Mouse (Mus musculus) cortical plate, adult 2 months (tissue): Measurements from ENCODE around the gene Rmi1. TPM values are rescaled to one million over a fixed set of nuclear protein-coding genes. Genes with fewer than 3 reads are reported as not detected.
"Not testable (repeated sequence)": the region's sequence is repeated elsewhere in the genome, so short reads cannot be mapped to it uniquely, and the experiment has no call there.

ENCODE experiments used
- H3K27ac ChIP-seq: fragments of 200-500 bp; 2 replicates; pipeline ENCODE4 v1.5.1; 2012; ENCODE audit warnings: low read length, control low read depth, inconsistent platforms; ENCODE audit not compliant: insufficient read depth
- H3K4me1 ChIP-seq: fragments of 200-500 bp; 2 replicates; pipeline ENCODE4 v1.6.1; 2011; ENCODE audit warnings: low read length; ENCODE audit not compliant: control insufficient read depth, insufficient read depth
- H3K4me3 ChIP-seq: fragments of 200-500 bp; 2 replicates; pipeline ENCODE4 v1.5.1; 2011; ENCODE audit warnings: mild to moderate bottlenecking, low read length, control low read depth; ENCODE audit not compliant: insufficient read depth
- CTCF ChIP-seq: fragments of 200-500 bp; IDR thresholded peaks from 2 replicates; pipeline ENCODE4 v1.5.1; 2011; ENCODE audit warnings: mild to moderate bottlenecking, control low read depth, low read length; ENCODE audit not compliant: insufficient read depth; ENCODE audit errors: extremely low read depth
- POLR2A ChIP-seq: fragments of 200-500 bp; IDR thresholded peaks from 2 replicates; pipeline ENCODE4 v1.6.1; 2011; ENCODE audit warnings: mild to moderate bottlenecking, low read length, control low read depth; ENCODE audit not compliant: insufficient read depth; ENCODE audit errors: extremely low read depth
- polyA plus RNA-seq: library from polyadenylated mRNA; depleted of rRNA; stranded (reverse); fragments of >200 nt; gene quantifications from 2 replicates; pipeline ENCODE4 v1.2.3, GENCODE M21; 2012

Rmi1 gene
- polyA plus RNA-seq, 1 experiment, result 12.2 TPM

DNA sequence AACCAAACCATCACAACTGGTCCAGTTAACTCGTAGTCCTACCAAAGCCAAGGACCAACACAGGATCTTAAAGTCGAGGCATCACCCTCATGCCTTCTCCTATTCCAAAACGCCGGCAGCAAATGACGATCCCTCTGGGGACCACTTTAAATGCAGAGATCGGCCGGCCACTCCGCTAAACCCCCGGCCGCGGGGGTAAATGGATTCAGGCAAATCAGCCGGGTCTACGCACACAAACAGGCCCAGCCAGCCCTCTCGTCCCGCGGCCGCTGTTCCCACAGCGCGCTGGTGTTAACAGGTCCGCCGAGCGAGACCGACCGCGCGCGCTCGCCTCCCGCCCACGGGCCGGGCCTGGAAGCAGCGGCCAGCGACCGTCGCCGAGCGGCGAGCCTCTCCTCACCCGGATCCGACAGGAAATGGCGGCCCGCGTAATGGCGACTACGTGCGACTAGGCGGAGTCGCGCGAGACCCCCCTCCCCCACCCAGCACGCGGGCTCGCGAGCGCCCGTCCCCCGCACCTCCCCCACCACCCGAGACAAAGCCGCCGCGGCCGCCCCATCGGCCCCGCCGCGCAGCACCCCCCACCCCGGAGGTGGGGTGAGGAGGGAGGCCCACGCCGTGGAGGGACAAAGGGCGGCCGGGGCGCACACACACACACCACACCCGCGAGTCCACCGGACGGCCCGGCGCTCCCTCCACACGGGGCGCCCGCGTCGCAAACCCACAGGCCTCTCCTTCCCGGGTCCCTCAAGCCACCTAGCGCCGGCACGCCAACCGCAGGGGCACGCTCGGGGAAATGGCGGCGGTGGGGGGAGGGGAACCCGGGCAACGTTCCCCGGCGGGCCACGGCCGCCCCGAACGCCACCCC, 679 bp upstream of the Rmi1 start:
- peak overlapping the region; percentile 86 for H3K4me3 ChIP-seq
- TF ChIP-seq CTCF (no peak), POLR2A (0 out of 2 replicates have a peak, but pooled peaks have one; percentile 24)
- no peaks in the 10 kb centered on the region; the same call in 1 of the 2 replicates for H3K4me1 ChIP-seq
- peak overlapping the region; percentile 100 for H3K27ac ChIP-seq

DNA sequence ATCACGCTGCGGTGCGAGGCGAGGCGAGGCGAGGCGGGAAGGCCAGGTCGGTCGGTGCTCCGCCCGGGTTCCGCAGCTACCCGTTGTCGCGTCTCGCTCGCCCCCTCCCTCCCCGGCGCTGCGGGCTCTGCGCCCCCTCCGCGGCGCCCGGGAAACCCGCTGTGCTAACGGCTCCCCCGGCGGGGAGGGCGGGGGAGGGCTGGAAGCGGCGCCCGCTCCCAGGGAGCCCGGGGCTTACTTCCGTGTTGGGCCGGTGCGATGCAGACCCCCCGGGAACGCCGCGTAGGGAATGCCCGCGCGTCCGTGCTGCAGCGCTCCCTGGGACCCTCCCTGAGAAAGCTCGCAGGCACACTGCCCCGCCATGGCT, 679 bp downstream of the Rmi1 start:
- Histone ChIP-seq H3K4me1 (no peaks in the 10 kb centered on the region; the same call in 1 of the 2 replicates), H3K27ac (peak overlapping the region; percentile 88), H3K4me3 (peak overlapping the region; percentile 86)
- TF ChIP-seq POLR2A, result no peak
- TF ChIP-seq CTCF, result no peak

DNA sequence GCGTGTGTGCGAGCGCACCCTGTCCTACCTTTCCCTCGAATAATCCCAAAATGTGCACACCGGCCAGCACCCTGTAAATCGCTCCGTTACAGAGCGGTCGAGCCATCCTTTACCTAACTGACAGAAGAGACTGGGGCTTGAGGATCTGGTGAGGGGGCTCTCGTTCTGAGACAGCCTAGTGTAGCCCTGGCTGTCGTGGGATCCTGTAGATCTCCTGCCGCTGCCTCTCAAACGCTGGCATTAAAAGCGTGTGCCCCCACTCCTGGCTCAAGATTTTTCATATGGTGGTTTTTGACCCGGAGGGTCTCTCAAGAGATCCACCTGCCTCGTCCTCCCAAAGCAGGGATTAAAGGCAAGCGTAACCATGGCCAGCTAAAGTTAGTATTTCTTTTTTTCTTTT, 1.2 kb downstream of the Rmi1 start, which contains the start of gene Hnrnpk:
TSS of gene Hnrnpk (minus strand) at position 101 of the 400 bp plus-strand sequence.
- Histone ChIP-seq H3K4me3 (peak within 1 kb of the TSS; percentile 86), H3K27ac (peak within 1 kb of the TSS; percentile 100)
- not testable (repeated sequence) for H3K4me1 ChIP-seq

DNA sequence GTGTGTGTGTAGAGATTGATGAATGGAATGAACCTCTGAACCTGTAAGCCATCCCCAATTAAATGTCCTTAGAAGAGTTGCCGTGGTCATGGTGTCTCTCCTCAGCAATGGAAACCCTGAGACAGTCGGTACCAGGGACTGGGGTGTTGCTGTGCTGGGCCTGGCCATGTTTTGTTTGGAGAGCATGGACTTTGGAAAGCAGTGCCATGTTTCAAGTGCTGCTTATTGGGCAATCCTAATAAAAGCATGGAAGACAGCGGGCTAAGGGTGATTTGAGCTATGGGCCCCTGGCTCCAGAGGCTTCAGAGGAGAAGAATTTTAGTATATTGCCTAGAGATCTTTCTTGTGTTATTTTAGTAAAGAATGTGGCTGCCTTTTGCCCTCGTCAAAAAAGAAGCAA, 9.0 kb downstream of the Rmi1 start:
- TF ChIP-seq POLR2A, result no peak
- TF ChIP-seq CTCF, result no peak
- H3K4me1 ChIP-seq, result no peaks in the 10 kb centered on the region
- no peak overlapping the region for H3K4me3 ChIP-seq
- no peak overlapping the region for H3K27ac ChIP-seq

DNA sequence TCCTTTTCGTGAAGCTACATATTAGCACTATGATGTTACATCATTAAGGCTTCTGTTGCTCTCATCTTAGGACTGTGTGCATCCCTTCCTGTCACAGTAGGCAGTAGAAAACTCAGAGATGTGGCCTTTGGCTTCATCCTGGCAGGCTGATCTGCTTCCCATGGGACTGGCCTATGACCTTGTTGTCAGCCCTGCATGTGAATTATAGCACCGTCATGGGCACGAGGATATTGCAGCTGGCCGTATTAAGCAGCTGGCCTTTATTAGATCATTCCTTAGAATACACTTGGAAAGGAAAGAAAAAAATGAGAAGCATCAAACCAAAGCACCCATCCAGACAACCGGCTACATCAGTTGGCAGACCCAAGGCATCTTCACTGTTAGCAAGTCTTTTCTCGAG, 13.3 kb downstream of the Rmi1 start:
- H3K4me3 ChIP-seq, result no peak overlapping the region
- no peak overlapping the region for H3K27ac ChIP-seq
- no peaks in the 10 kb centered on the region for H3K4me1 ChIP-seq
- TF ChIP-seq CTCF, result no peak
- no peak for TF ChIP-seq POLR2A

DNA sequence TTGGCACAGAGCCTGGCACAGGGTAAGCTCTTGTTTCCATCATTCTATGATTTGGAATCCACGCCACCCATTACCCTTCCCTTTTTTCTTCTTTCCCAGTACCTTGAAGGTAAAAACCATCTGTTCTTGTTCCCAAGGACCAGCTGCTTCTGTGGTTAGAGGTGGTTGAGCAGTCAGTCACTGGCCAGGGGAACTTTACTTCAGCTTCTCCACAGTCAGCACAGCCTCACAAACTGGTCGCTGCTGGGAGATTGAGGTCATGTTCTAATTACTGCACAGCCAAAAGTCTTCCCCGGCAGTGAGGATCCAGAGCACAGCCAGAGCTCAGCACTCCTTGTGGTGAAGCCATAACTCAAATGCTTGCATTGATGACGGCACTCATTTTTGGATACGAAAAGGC, 13.8 kb downstream of the Rmi1 start:
- TF ChIP-seq POLR2A, result no peak
- no peak for TF ChIP-seq CTCF

DNA sequence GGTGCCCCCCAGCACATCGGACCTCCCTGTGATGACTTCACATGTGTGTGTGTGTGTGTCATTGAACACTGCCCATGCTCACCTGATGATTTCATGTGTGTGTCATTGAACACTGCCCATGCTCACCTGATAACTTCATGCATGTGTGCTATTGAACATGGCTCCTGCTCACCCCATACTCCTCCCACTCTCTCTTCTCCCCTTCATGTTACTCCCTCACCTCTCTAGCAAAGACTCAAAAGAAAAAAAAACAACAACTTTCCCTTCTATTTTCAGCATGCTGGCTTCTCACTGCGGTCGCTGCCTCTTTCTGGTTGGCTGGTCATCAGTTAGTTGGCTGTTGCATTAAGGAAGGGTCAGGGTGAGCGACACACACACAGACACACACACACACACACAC, 16.6 kb downstream of the Rmi1 start:
- no peak overlapping the region for H3K4me3 ChIP-seq
- TF ChIP-seq CTCF (no peak), POLR2A (no peak)

More for the DNA sequence above, 13.8 kb downstream of the Rmi1 start:
- Histone ChIP-seq H3K27ac (no peak overlapping the region), H3K4me3 (no peak overlapping the region), H3K4me1 (no peaks in the 10 kb centered on the region)

DNA sequence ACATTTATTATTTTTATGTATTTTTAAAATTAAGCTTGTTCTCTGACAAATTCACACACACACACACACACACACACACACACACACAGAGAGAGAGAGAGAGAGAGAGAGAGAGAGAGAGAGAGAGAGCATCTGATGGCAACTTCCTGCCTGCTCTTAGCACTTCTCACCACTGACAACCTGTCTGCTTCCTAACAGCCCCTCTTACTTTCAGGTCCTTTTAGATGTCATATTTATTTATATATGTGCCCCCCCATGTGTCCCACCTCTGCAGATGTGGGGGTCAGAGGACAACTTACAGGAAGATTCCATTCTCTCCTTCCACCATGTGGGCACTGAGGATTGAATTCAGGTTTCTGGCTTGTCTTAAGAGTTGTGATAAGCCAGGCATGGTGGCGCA, 17.2 kb downstream of the Rmi1 start:
- H3K4me3 ChIP-seq, result no peak overlapping the region
- TF ChIP-seq POLR2A (no peak), CTCF (no peak)
- no peak overlapping the region for H3K27ac ChIP-seq
- H3K4me1 ChIP-seq, result no peaks in the 10 kb centered on the region

More for the DNA sequence above, 16.6 kb downstream of the Rmi1 start:
- H3K27ac ChIP-seq, result no peak overlapping the region
- no peaks in the 10 kb centered on the region for H3K4me1 ChIP-seq

DNA sequence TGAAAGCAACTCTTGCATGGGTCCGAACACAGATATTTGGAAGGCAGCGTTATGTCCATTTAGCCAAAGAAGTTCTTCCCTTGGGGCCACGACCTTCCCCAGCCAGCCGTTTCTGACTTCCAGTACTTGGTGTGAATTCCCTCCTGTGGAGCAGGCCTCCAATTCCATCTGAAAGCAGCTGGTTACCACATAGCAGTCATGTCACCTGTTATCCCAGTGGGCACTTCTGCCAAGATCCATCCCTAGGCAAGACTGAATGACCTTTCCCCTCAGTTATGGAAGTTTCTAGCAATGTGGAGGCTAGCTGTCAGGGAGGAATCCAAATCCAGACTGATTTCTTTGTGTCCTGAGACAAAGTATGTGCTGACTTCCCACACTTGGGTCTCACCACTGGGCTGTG, 19.0 kb downstream of the Rmi1 start:
- Histone ChIP-seq H3K27ac (no peak overlapping the region), H3K4me3 (no peak overlapping the region), H3K4me1 (no peaks in the 10 kb centered on the region)
- TF ChIP-seq CTCF (no peak), POLR2A (no peak)

DNA sequence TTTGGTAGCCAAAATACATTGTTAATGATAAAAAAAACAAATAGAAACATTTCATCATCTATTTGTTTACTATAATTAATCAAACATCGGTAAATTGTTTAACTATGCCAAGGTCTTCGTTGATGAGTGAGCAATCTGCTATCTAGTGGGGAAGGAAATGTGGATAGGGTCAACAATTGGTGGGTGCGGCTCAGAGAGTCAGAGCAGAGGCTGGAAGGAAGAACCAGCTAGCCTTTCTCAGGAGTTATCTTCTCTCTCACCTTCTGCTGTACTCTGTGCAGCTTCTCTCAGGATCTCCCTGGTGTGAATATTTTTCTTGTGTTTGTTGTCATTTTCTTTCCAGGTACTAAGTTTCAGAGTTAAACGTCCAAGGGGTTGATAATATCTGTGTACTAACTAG, 20.2 kb downstream of the Rmi1 start:
- no peaks in the 10 kb centered on the region for H3K4me1 ChIP-seq
- TF ChIP-seq POLR2A (no peak), CTCF (no peak)
- no peak overlapping the region for H3K4me3 ChIP-seq
- no peak overlapping the region for H3K27ac ChIP-seq

DNA sequence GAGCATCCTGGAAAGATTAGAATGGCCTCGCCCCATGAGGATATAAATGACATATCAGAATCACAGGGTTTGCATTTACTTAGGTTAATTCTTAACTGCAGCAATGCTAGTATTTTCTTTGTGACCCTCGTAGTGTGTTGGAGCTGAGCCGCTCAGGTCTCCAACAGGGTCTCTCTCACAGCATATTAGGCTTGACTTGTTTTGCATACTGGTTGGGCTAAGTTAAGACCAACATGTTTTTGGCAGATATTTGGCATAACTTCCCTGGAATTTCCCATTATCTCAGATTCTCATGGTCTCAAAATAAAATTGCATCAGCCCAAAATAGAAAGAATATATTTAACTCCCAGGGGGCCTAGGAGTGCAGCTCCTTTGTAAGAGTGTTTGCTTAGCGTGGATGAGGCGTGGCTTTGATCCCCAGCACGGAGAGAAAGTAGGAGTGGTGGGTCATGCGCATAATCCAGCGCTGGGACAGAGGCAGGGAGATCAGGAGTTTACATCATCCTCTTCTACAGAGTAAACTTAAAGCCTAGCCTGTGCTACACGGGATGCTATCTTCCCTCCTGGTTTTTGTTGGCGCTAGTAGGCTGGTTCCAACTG, 21.1 kb downstream of the Rmi1 start:
- Histone ChIP-seq H3K4me1 (no peaks in the 10 kb centered on the region), H3K27ac (no peak overlapping the region), H3K4me3 (no peak overlapping the region)
- TF ChIP-seq POLR2A (no peak), CTCF (no peak)
